Mouse (Mus musculus): Measurements from ENCODE around the gene Tarbp2. TPM values are rescaled to one million over a fixed set of nuclear protein-coding genes. Genes with fewer than 3 reads are reported as not detected.
A peak's percentile ranks its signal among the peaks of the same experiment; 100 is the strongest.

Tarbp2 gene
- total and polyA plus RNA-seq, 3 experiments = 62.2 to 105 (median 75.6) TPM

GRCm38 (mm10) chr15:102468675-102469370, 49.2 kb upstream of the Tarbp2 start:
- Histone ChIP-seq H3K36me3 (replicated peaks in 1 of 2; ENCODE audit: control insufficient read depth in 1 of 2, insufficient read depth in 1 of 2, low read length in 1 of 2) (peaks cover 9 to 58% of the 10 kb centered on the region in 2 experiments), H3K4me1 (ENCODE audit: control insufficient read depth in 1 of 2, insufficient read depth in 2 of 2) (peaks cover 3 to 22% of the 10 kb centered on the region in 2 experiments), H3K9me3 (replicated peaks; ENCODE audit: low read length) (peaks cover 5% of the 10 kb centered on the region), H3K79me2 (replicated peaks; ENCODE audit: control insufficient read depth, extremely low read depth, insufficient read depth, poor library complexity, severe bottlenecking) (peaks cover 32% of the 10 kb centered on the region), H3K27ac (ENCODE audit: insufficient read depth, low read depth) (no peak overlapping the region), H3K4me3 (replicated peaks in 1 of 3; ENCODE audit: low read depth in 2 of 3, low read length in 2 of 3, poor library complexity in 1 of 3) (no peak overlapping the region), H3K4me2 (ENCODE audit: insufficient read depth, low read depth, poor library complexity, severe bottlenecking) (no peak overlapping the region), H3K9ac (ENCODE audit: insufficient read depth, low read depth) (no peak overlapping the region), H3K27me3 (replicated peaks) (no peaks in the 10 kb centered on the region)
- in situ Hi-C loops (cut with MboI; ENCODE audit: low pct_ligation_motif_present, low pct_unique_long_range_greater_than_20kb, low sequenced_read_pairs) = loop anchor here (5.0 kb wide), 1 partner anchor 48 kb away; the partner anchor contains the start of genes Map3k12 and Tarbp2
- TF ChIP-seq ETS1 (conservative IDR thresholded peaks at IDR 0.05; ENCODE audit: low read depth, low read length) (no peak), MAZ (IDR thresholded peaks at IDR 0.05; ENCODE audit: low read depth, low read length) (no peak), TBP (conservative IDR thresholded peaks at IDR 0.05; ENCODE audit: low read depth, low read length) (no peak), MEF2A (IDR thresholded peaks at IDR 0.05; ENCODE audit: borderline replicate concordance, low read depth, low read length) (no peak), MXI1 (IDR thresholded peaks at IDR 0.05; ENCODE audit: low read depth, low read length) (no peak), CHD1 (IDR thresholded peaks at IDR 0.05; ENCODE audit: low read depth, low read length) (no peak)
- DNase-seq (ENCODE audit: extremely low read depth) = no peak
- dilution Hi-C loops (cut with MboI; ENCODE audit: extremely low pct_ligation_motif_present, extremely low pct_unique_long_range_greater_than_20kb, low sequenced_read_pairs) = no loop called here

- peak; percentile 98 for DNase-seq (ENCODE audit: extremely low read depth)
- no peak; the same call in 1 of the 2 replicates for TF ChIP-seq ZNF384 (IDR thresholded peaks at IDR 0.05; ENCODE audit: low read depth, low read length)
- TF ChIP-seq ELF1 (IDR thresholded peaks at IDR 0.05; ENCODE audit: low read depth, low read length) = peak; percentile 89
- no peak for TF ChIP-seq E2F4 (IDR thresholded peaks at IDR 0.05; ENCODE audit: insufficient replicate concordance, low read depth, low read length)
- TF ChIP-seq UBTF (IDR thresholded peaks at IDR 0.05; ENCODE audit: low read depth, low read length) = no peak
- peak; percentile 66; the same call in 1 of the 2 replicates for TF ChIP-seq MYC (IDR thresholded peaks at IDR 0.05; ENCODE audit: low read depth, low read length)
- no peak for TF ChIP-seq SIN3A (IDR thresholded peaks at IDR 0.05; ENCODE audit: low read length)
- peak; percentile 92 for TF ChIP-seq HCFC1 (IDR thresholded peaks at IDR 0.05; ENCODE audit: low read depth, low read length)
- TF ChIP-seq CTCF (conservative IDR thresholded peaks at IDR 0.05 in 1 of 2, IDR thresholded peaks at IDR 0.05 in 1 of 2; ENCODE audit: low read depth in 2 of 2, low read length in 2 of 2) = peak; percentile 64 to 84
- no peak for TF ChIP-seq MXI1 (IDR thresholded peaks at IDR 0.05; ENCODE audit: low read depth, low read length)
- TF ChIP-seq IRF4 (IDR thresholded peaks at IDR 0.05; ENCODE audit: low read depth, low read length) = peak; percentile 75
- peak; percentile 91 for TF ChIP-seq TCF12 (IDR thresholded peaks at IDR 0.05; ENCODE audit: low read depth, low read length)
- TF ChIP-seq POLR2A (IDR thresholded peaks at IDR 0.05; ENCODE audit: low read depth, low read length) = peak; percentile 73
- TF ChIP-seq GABPA (IDR thresholded peaks at IDR 0.05; ENCODE audit: insufficient replicate concordance, low read depth, low read length) = peak; percentile 95
- peak; percentile 87 for TF ChIP-seq TBP (conservative IDR thresholded peaks at IDR 0.05; ENCODE audit: low read depth, low read length)
- TF ChIP-seq CHD2 (IDR thresholded peaks at IDR 0.05; ENCODE audit: low read length) = peak; percentile 82
- no peak for TF ChIP-seq ZKSCAN1 (IDR thresholded peaks at IDR 0.05; ENCODE audit: borderline replicate concordance, low read depth, low read length)
- TF ChIP-seq ETS1 (conservative IDR thresholded peaks at IDR 0.05; ENCODE audit: low read depth, low read length) = peak; percentile 65
- peak; percentile 94; the same call in 1 of the 2 replicates for TF ChIP-seq KAT2A (IDR thresholded peaks at IDR 0.05; ENCODE audit: insufficient replicate concordance, low read length)
- TF ChIP-seq NRF1 (IDR thresholded peaks at IDR 0.05; ENCODE audit: low read depth, low read length) = peak; percentile 65
- no peak for TF ChIP-seq EP300 (IDR thresholded peaks at IDR 0.05; ENCODE audit: low read length)
- no peak for TF ChIP-seq RAD21 (IDR thresholded peaks at IDR 0.05; ENCODE audit: low read depth, low read length)
- no peak; the same call in 1 of the 2 replicates for TF ChIP-seq MAX (IDR thresholded peaks at IDR 0.05; ENCODE audit: low read length)
- TF ChIP-seq MEF2A (IDR thresholded peaks at IDR 0.05; ENCODE audit: borderline replicate concordance, low read depth, low read length) = peak; percentile 88; the same call in 1 of the 2 replicates
- H3K27me3 ChIP-seq (replicated peaks) = no peaks in the 10 kb centered on the region
- H3K4me2 ChIP-seq (ENCODE audit: insufficient read depth, low read depth, poor library complexity, severe bottlenecking) = peak within 1 kb of the TSS; percentile 45; the same call in 1 of the 2 replicates
- H3K36me3 ChIP-seq (replicated peaks in 1 of 2; ENCODE audit: control insufficient read depth in 1 of 2, insufficient read depth in 1 of 2, low read length in 1 of 2) = peaks cover 17 to 61% of the 10 kb centered on the region in 2 experiments
- peaks cover 3 to 26% of the 10 kb centered on the region in 2 experiments for H3K4me1 ChIP-seq (ENCODE audit: control insufficient read depth in 1 of 2, insufficient read depth in 2 of 2)
- dilution Hi-C loops (cut with MboI; ENCODE audit: extremely low pct_ligation_motif_present, extremely low pct_unique_long_range_greater_than_20kb, low sequenced_read_pairs) = no loop called here
- H3K9me3 ChIP-seq (replicated peaks; ENCODE audit: low read length) = peaks cover 5% of the 10 kb centered on the region
- H3K79me2 ChIP-seq (replicated peaks; ENCODE audit: control insufficient read depth, extremely low read depth, insufficient read depth, poor library complexity, severe bottlenecking) = peaks cover 45% of the 10 kb centered on the region
- H3K27ac ChIP-seq (ENCODE audit: insufficient read depth, low read depth) = peak within 1 kb of the TSS; percentile 87
- H3K9ac ChIP-seq (ENCODE audit: insufficient read depth, low read depth) = peak within 1 kb of the TSS; percentile 100
- peak within 1 kb of the TSS; percentile 82 to 96 (median 93) for H3K4me3 ChIP-seq (replicated peaks in 1 of 3; ENCODE audit: low read depth in 2 of 3, low read length in 2 of 3, poor library complexity in 1 of 3)
- in situ Hi-C loops (cut with MboI; ENCODE audit: low pct_ligation_motif_present, low pct_unique_long_range_greater_than_20kb, low sequenced_read_pairs) = no loop called here
Measured at GRCm38 (mm10) chr15:102470183-102470604, 47.8 kb upstream of the Tarbp2 start, which contains the start of gene Pcbp2. TSS of gene Pcbp2 (plus strand) at chr15:102470539.

Data from CH12.LX (cell line).